Mouse (Mus musculus) forebrain, embryonic 10.5 days (tissue): ENCODE measurements around the gene Cd40lg. TPM values are rescaled to one million over a fixed set of nuclear protein-coding genes. Genes with fewer than 3 reads are reported as not detected.

ENCODE experiments used
- DNase-seq: peaks from one replicate; pipeline ENCODE4 v3.0.0-alpha.2; 2017; ENCODE audit warnings: low spot score; ENCODE audit errors: extremely low spot score
- H3K27ac ChIP-seq: fragments of 300-500 bp; sonication (generic); 2 replicates; pipeline ENCODE4 v1.5.1; 2016; ENCODE audit warnings: mild to moderate bottlenecking
- H3K27me3 ChIP-seq: fragments of 300-500 bp; sonication (generic); 2 replicates; pipeline ENCODE4 v1.6.1; 2016; ENCODE audit warnings: mild to moderate bottlenecking; ENCODE audit not compliant: poor library complexity, severe bottlenecking
- H3K36me3 ChIP-seq: fragments of 300-500 bp; sonication (generic); replicated peaks from 2 replicates; pipeline ENCODE4 v1.6.1; 2016; ENCODE audit warnings: mild to moderate bottlenecking, moderate library complexity
- H3K4me1 ChIP-seq: fragments of 300-500 bp; sonication (generic); 2 replicates; pipeline ENCODE4 v1.6.1; 2016
- H3K4me3 ChIP-seq: fragments of 300-500 bp; sonication (generic); 2 replicates; pipeline ENCODE4 v1.5.1; 2016; ENCODE audit warnings: mild to moderate bottlenecking, moderate library complexity
- H3K9me3 ChIP-seq: fragments of 300-500 bp; sonication (generic); 2 replicates; pipeline ENCODE4 v1.6.1; 2016; ENCODE audit warnings: mild to moderate bottlenecking, moderate library complexity
- WGBS: fragments of 180-500 bp; shearing (Covaris S2); methylation state at CpG from one replicate; pipeline ENCODE4 v1.1.7; 2016; 5-methylcytosine and 5-hydroxymethylcytosine counted together
- polyA plus RNA-seq: library from polyadenylated mRNA; unstranded; fragments of >200 nt; fragmentation: Nextera tagmentation; extraction: Ambion mirVana; gene quantifications from 2 replicates; pipeline ENCODE4 v1.2.1, GENCODE M21; 2016

The Cd40lg gene
- polyA plus RNA-seq: not detected in 2 replicates

- 92% methylated on average over 9 of the region's 9 CpGs for WGBS
- H3K9me3 ChIP-seq: no peaks in the 10 kb centered on the region
- no peak for DNase-seq
These were observed at the start of gene Cd40lg for GRCm38 (mm10) chrX:57211876-57212275. TSS of gene Cd40lg (plus strand) at chrX:57212143.

DNA sequence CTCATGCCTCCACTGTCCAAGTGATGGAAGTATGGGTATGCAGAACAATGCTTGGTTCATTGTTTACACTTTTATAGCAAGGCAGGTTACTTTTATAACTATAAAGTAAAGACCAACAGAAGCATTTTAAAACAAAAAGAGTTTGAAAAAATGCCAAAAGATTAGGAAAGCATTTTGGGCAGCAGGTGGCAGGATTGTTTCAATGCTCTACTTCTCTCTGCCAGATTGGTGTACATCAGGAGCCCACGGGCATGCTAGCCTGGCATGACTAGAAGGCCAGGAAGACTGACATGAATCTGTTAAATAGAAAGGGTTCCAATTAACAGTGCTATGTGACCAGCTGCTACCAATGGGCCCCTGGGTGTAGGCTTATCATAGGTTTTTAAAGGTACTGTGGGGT is 45.4 kb upstream of the Cd40lg start:
- 71% methylated on average over 1 of the region's 1 CpGs for WGBS
- no peak overlapping the region for H3K4me3 ChIP-seq

More at GRCm38 (mm10) chrX:57211876-57212275, at the start of gene Cd40lg:
- Histone ChIP-seq H3K27me3 (no peaks in the 10 kb centered on the region), H3K4me3 (no peak within 1 kb of the TSS), H3K4me1 (no peaks in the 10 kb centered on the region), H3K27ac (no peak within 1 kb of the TSS), H3K36me3 (no peaks in the 10 kb centered on the region)

DNA sequence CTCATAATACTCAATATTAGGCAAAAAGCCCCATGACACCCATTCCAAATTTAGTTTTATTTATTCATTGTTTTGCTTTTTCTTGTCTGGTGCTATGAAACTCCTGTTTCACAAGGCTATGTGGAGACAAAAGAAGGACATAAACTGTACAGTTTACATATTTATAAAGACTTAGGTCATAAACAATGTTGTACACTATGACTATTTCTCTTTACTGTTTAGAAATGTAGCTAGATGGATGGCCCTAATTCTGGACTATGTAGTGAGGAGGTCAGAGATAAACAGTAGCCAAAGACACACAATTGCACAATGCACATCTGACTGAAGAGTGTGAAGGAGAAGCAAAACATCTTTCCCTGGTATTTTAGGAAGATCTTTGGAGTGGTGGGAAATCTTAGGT is 40.7 kb upstream of the Cd40lg start:
- Histone ChIP-seq H3K4me1 (no peaks in the 10 kb centered on the region), H3K9me3 (no peaks in the 10 kb centered on the region), H3K4me3 (no peak overlapping the region), H3K27ac (no peak overlapping the region), H3K27me3 (no peaks in the 10 kb centered on the region), H3K36me3 (no peaks in the 10 kb centered on the region)
- no peak for DNase-seq

More for the DNA sequence above, 45.4 kb upstream of the Cd40lg start:
- DNase-seq: no peak
- Histone ChIP-seq H3K4me1 (no peaks in the 10 kb centered on the region), H3K27me3 (no peaks in the 10 kb centered on the region), H3K9me3 (no peaks in the 10 kb centered on the region), H3K27ac (no peak overlapping the region), H3K36me3 (no peaks in the 10 kb centered on the region)

- Histone ChIP-seq H3K4me3 (no peak overlapping the region), H3K36me3 (no peaks in the 10 kb centered on the region), H3K9me3 (no peaks in the 10 kb centered on the region), H3K27me3 (no peaks in the 10 kb centered on the region), H3K4me1 (no peaks in the 10 kb centered on the region), H3K27ac (no peak overlapping the region)
- 93% methylated on average over 13 of the region's 13 CpGs for WGBS
- no peak for DNase-seq
These were observed 34.6 kb upstream of the Cd40lg start for GRCm38 (mm10) chrX:57177225-57177779.

GRCm38 (mm10) chrX:57182470-57182869 is 29.5 kb upstream of the Cd40lg start:
- Histone ChIP-seq H3K9me3 (no peaks in the 10 kb centered on the region), H3K36me3 (no peaks in the 10 kb centered on the region), H3K27ac (no peak overlapping the region), H3K4me1 (no peaks in the 10 kb centered on the region), H3K27me3 (no peaks in the 10 kb centered on the region), H3K4me3 (no peak overlapping the region)
- WGBS: 87% methylated on average over 2 of the region's 2 CpGs
- DNase-seq: no peak

- Histone ChIP-seq H3K9me3 (no peaks in the 10 kb centered on the region), H3K4me1 (no peaks in the 10 kb centered on the region), H3K4me3 (no peak overlapping the region), H3K36me3 (no peaks in the 10 kb centered on the region), H3K27me3 (no peaks in the 10 kb centered on the region), H3K27ac (no peak overlapping the region)
- DNase-seq: no peak
- WGBS: 93% methylated on average over 3 of the region's 3 CpGs
These were observed 28.6 kb upstream of the Cd40lg start for GRCm38 (mm10) chrX:57183359-57183758.

DNA sequence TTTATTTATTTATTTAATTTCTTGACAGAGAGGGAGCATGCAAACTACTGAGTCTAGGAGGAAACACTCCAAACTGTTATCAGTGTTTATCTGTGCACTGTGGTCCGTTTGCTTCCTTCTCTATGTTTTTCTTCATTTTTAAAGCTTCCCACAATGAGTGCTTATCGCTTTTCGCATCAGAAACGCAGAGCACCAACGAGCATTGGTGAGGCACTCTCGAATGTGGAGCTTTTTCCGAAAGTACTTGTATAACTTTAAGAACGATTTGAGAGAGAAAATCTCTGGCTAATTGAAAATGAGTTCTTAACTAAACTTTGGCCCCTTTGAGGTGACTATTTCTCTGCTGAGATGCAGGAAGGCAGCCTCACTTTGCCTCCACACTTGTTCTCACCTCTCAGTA is 24.6 kb upstream of the Cd40lg start:
- 90% methylated on average over 8 of the region's 8 CpGs for WGBS
- Histone ChIP-seq H3K27ac (no peak overlapping the region), H3K4me1 (no peaks in the 10 kb centered on the region), H3K36me3 (no peaks in the 10 kb centered on the region), H3K27me3 (no peaks in the 10 kb centered on the region), H3K4me3 (no peak overlapping the region), H3K9me3 (no peaks in the 10 kb centered on the region)
- DNase-seq: no peak

GRCm38 (mm10) chrX:57189335-57189734 is 22.6 kb upstream of the Cd40lg start:
- Histone ChIP-seq H3K27ac (no peak overlapping the region), H3K4me1 (no peaks in the 10 kb centered on the region), H3K36me3 (no peaks in the 10 kb centered on the region), H3K4me3 (no peak overlapping the region), H3K27me3 (no peaks in the 10 kb centered on the region), H3K9me3 (no peaks in the 10 kb centered on the region)
- WGBS: 83% methylated on average over 5 of the region's 5 CpGs
- DNase-seq: no peak

- Histone ChIP-seq H3K4me1 (no peaks in the 10 kb centered on the region), H3K27me3 (no peaks in the 10 kb centered on the region), H3K36me3 (no peaks in the 10 kb centered on the region), H3K4me3 (no peak overlapping the region), H3K9me3 (no peaks in the 10 kb centered on the region), H3K27ac (no peak overlapping the region)
- no peak for DNase-seq
- WGBS: 85% methylated on average over 9 of the region's 9 CpGs
These were observed 15.6 kb upstream of the Cd40lg start for GRCm38 (mm10) chrX:57196319-57196718.

DNA sequence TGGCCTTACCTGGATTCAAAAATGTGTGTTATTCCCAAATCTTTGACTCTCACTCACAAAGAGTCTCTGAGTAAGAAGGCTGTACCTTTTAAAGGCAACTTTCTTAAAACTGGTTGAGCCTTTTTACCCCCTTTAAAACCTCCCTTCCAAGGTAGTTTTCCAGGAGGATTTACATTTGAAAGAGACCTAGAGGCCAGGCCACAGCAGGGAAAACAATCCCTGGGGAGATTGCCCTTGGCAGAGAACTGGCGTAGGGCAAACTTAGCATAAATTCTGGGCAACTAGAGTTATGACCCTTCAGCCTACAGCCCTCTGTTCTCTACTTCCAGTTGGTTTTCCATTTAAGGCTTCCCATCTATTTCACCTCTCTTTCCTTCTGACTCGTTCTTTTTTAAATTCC is 13.9 kb upstream of the Cd40lg start:
- Histone ChIP-seq H3K4me3 (no peak overlapping the region), H3K36me3 (no peaks in the 10 kb centered on the region), H3K27ac (no peak overlapping the region), H3K9me3 (no peaks in the 10 kb centered on the region), H3K27me3 (no peaks in the 10 kb centered on the region), H3K4me1 (no peaks in the 10 kb centered on the region)
- WGBS: 60% methylated on average over 2 of the region's 2 CpGs
- DNase-seq: no peak

- Histone ChIP-seq H3K36me3 (no peaks in the 10 kb centered on the region), H3K27ac (no peak overlapping the region), H3K27me3 (no peaks in the 10 kb centered on the region), H3K4me1 (no peaks in the 10 kb centered on the region), H3K4me3 (no peak overlapping the region), H3K9me3 (no peaks in the 10 kb centered on the region)
- WGBS: 70% methylated on average over 2 of the region's 2 CpGs
- no peak for DNase-seq
These were observed 11.5 kb upstream of the Cd40lg start for GRCm38 (mm10) chrX:57200397-57200796.

GRCm38 (mm10) chrX:57210591-57210990 is 1.4 kb upstream of the Cd40lg start:
- Histone ChIP-seq H3K4me3 (no peak overlapping the region), H3K27me3 (no peaks in the 10 kb centered on the region), H3K9me3 (no peaks in the 10 kb centered on the region), H3K27ac (no peak overlapping the region), H3K36me3 (no peaks in the 10 kb centered on the region), H3K4me1 (no peaks in the 10 kb centered on the region)
- 86% methylated on average over 1 of the region's 1 CpGs for WGBS
- no peak for DNase-seq

DNA sequence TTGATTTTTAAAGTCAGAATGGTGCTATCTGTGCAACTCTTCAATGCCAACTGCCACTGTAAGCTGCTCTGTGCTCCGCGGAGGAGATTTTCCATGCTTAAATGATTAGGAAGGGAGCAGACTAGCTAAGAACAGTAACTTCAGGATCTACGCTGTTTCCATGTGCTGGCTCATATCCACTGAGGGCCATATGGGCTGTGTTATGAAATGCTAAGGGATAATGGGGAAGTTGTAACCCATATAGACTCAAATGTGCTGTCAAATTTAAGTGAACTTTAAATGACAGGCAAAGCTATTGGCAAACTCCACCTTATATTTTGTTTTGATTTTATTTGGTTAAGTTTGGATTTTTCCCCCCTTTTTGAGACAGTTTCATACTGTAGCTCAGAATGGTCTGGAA is 919 bp downstream of the Cd40lg start:
- WGBS: 88% methylated on average over 3 of the region's 3 CpGs
- no peaks in the 10 kb centered on the region for H3K4me1 ChIP-seq
- no peak overlapping the region for H3K4me3 ChIP-seq
- H3K27me3 ChIP-seq: no peaks in the 10 kb centered on the region
- no peak for DNase-seq
- H3K36me3 ChIP-seq: no peaks in the 10 kb centered on the region
- H3K27ac ChIP-seq: no peak overlapping the region
- H3K9me3 ChIP-seq: no peaks in the 10 kb centered on the region

DNA sequence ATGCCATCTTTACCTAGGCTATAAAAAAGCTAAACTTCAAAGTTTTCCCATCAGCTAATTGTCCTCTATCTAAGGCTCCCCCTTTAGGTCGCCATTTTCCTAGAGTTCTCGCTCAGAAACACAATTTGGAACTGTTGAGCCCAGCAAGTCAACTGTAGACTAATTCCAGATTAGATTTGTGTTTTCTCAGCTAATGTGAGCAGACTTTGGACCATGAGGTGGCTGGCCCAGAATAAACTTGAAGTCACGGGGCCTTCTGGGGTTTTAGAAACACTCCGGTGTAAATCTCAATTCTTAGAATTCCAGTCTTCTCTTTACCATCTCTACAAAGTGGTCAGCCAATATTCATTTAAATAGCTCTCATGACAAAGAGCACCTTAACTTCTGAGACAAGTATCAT is 3.6 kb downstream of the Cd40lg start:
- Histone ChIP-seq H3K4me3 (no peak overlapping the region), H3K4me1 (no peaks in the 10 kb centered on the region), H3K27me3 (no peaks in the 10 kb centered on the region), H3K36me3 (no peaks in the 10 kb centered on the region), H3K27ac (no peak overlapping the region), H3K9me3 (no peaks in the 10 kb centered on the region)
- DNase-seq: no peak
- WGBS: 92% methylated on average over 4 of the region's 4 CpGs
